Mouse (Mus musculus) small intestine, adult 2 months (tissue): Measurements from ENCODE around the gene Ktn1. TPM values are rescaled to one million over a fixed set of nuclear protein-coding genes. Genes with fewer than 3 reads are reported as not detected.

ENCODE experiments used
- H3K27ac ChIP-seq: fragments of 200-500 bp; 2 replicates; pipeline ENCODE4 v1.5.1; 2012; ENCODE audit warnings: low read depth, low read length, control low read depth, inconsistent platforms; ENCODE audit not compliant: insufficient read depth
- H3K27me3 ChIP-seq: fragments of 200-500 bp; 2 replicates; pipeline ENCODE4 v1.6.1; 2012; ENCODE audit warnings: mild to moderate bottlenecking, moderate library complexity, low read length, inconsistent platforms; ENCODE audit not compliant: control insufficient read depth, insufficient read depth
- H3K36me3 ChIP-seq: fragments of 200-500 bp; 2 replicates; pipeline ENCODE4 v1.6.1; 2012; ENCODE audit warnings: mild to moderate bottlenecking, low read length, control low read depth, inconsistent platforms; ENCODE audit not compliant: control insufficient read depth, insufficient read depth
- H3K4me1 ChIP-seq: fragments of 200-500 bp; 2 replicates; pipeline ENCODE4 v1.6.1; 2012; ENCODE audit warnings: low read length, inconsistent platforms, mixed read lengths; ENCODE audit not compliant: control insufficient read depth, insufficient read depth, insufficient read length
- H3K4me3 ChIP-seq: fragments of 200-500 bp; 2 replicates; pipeline ENCODE4 v1.5.1; 2012; ENCODE audit warnings: low read depth, mild to moderate bottlenecking, control low read depth, inconsistent platforms, low read length, moderate library complexity
- CTCF ChIP-seq: fragments of 200-500 bp; IDR thresholded peaks from 2 replicates; pipeline ENCODE4 v1.5.1; 2012; ENCODE audit warnings: low read depth, mild to moderate bottlenecking, control low read depth, inconsistent platforms, low read length, moderate library complexity, mixed read lengths; ENCODE audit not compliant: insufficient replicate concordance, insufficient read length; ENCODE audit errors: extremely low read depth
- POLR2A ChIP-seq: fragments of 200-500 bp; IDR thresholded peaks from 2 replicates; pipeline ENCODE4 v1.6.1; 2012; ENCODE audit warnings: low read depth, mild to moderate bottlenecking, control low read depth, inconsistent platforms, low read length, moderate library complexity
- WGBS: fragments of 180-500 bp; shearing (Covaris S2); methylation state at CpG from one replicate; pipeline ENCODE4 v1.1.7; 2018; 5-methylcytosine and 5-hydroxymethylcytosine counted together
- polyA plus RNA-seq: library from polyadenylated mRNA; depleted of rRNA; stranded (reverse); fragments of >200 nt; gene quantifications from 2 replicates; pipeline ENCODE4 v1.2.3, GENCODE M21; 2012

Gene Ktn1
- polyA plus RNA-seq, 1 experiment: 1.6 TPM

DNA sequence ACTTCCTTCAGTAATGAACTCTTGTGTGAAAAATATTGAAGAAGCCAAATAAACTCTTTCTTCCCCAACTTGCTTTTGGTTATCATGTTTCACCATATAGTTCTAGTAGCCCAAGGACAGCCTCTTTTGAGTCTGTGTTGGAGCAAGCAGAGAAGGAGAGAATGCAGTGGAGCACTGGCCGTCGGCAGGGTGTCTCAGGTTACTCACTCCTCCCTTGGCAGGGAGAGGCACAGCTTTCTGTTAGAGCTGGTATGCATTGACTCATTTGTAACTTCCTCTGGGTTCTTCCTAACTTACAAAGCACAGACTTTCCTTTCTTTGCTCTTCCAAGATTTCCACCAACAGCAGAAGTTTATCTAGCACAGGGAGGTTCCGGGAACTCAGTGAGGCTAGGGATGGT is 105.3 kb downstream of the Ktn1 start:
- no peak overlapping the region for H3K27ac ChIP-seq
- no peak for TF ChIP-seq CTCF
- TF ChIP-seq POLR2A: no peak

GRCm38 (mm10) chr14:47754253-47754897 is 106.1 kb downstream of the Ktn1 start:
- H3K27me3 ChIP-seq: no peaks in the 10 kb centered on the region
- TF ChIP-seq CTCF (no peak), POLR2A (no peak)
- H3K4me1 ChIP-seq: no peaks in the 10 kb centered on the region
- 61% methylated on average over 4 of the region's 4 CpGs for WGBS
- H3K36me3 ChIP-seq: no peaks in the 10 kb centered on the region
- no peak overlapping the region for H3K4me3 ChIP-seq
- no peak overlapping the region for H3K27ac ChIP-seq

More for the DNA sequence above, 105.3 kb downstream of the Ktn1 start:
- Histone ChIP-seq H3K4me3 (no peak overlapping the region), H3K4me1 (no peaks in the 10 kb centered on the region), H3K27me3 (no peaks in the 10 kb centered on the region), H3K36me3 (no peaks in the 10 kb centered on the region)
- WGBS: 60% methylated on average over 3 of the region's 3 CpGs

DNA sequence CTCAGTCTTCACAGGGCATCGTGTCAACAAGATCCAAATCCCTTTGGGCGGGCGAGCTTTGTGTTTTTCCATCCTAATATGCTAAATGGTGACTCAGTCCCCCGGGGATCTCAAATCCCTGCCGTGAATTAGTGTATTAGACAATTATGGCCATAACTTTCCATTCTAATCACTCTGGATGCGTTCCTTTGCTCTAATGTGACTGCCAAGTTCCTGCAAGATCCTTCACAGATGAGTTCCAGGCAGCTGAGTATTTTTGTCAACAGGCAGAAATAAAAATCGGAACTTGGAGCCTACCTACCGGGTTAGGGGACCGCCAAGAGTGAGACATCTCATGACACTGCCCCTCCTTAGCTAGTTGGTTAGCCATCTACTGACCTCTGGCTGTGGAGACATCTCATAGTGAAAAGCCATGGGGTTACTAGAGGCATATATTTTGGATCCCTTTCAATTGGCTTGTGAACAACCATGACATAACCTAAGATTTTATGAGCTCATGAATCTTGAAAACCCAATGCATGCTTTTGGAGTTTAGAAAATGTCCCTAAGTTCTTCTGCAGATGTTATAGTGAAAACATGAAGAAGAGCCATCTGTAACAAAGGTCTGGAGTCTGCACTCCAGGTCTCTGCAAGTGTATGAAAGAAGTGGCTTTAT is 108.3 kb downstream of the Ktn1 start:
- H3K4me1 ChIP-seq: no peaks in the 10 kb centered on the region
- no peaks in the 10 kb centered on the region for H3K27me3 ChIP-seq
- TF ChIP-seq CTCF: no peak
- TF ChIP-seq POLR2A: no peak
- H3K27ac ChIP-seq: no peak overlapping the region
- no peaks in the 10 kb centered on the region for H3K36me3 ChIP-seq
- 74% methylated on average over 9 of the region's 9 CpGs for WGBS
- no peak overlapping the region for H3K4me3 ChIP-seq

DNA sequence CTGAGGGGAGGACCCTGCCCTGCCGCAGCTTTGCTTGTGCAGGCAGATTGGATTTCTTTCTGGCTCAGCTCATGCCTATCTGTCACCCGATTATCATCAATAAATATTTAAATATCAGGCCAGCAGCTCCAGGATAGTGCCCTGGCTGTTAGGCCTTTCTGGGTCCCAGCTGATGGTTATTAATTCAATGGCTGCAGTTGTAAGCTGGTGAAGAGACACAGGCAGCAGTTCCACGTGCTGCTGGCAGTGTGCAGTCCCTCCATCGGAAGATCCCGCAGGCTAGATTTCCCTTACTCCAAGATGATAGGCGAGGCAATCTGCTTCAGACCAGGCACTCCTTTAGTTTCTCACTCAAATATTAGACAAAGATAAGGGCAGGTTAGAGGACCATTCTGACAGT is 116.9 kb downstream of the Ktn1 start:
- 37% methylated on average over 6 of the region's 6 CpGs for WGBS

GRCm38 (mm10) chr14:47765796-47766195 is 117.5 kb downstream of the Ktn1 start:
- Histone ChIP-seq H3K27ac (no peak overlapping the region), H3K36me3 (no peaks in the 10 kb centered on the region), H3K4me3 (no peak overlapping the region), H3K27me3 (no peaks in the 10 kb centered on the region), H3K4me1 (no peaks in the 10 kb centered on the region)
- TF ChIP-seq POLR2A (no peak), CTCF (no peak)
- 34% methylated on average over 3 of the region's 3 CpGs for WGBS

More for the DNA sequence above, 116.9 kb downstream of the Ktn1 start:
- TF ChIP-seq CTCF: no peak
- no peak for TF ChIP-seq POLR2A
- Histone ChIP-seq H3K27me3 (no peaks in the 10 kb centered on the region), H3K27ac (no peak overlapping the region), H3K4me3 (no peak overlapping the region), H3K4me1 (no peaks in the 10 kb centered on the region), H3K36me3 (no peaks in the 10 kb centered on the region)

DNA sequence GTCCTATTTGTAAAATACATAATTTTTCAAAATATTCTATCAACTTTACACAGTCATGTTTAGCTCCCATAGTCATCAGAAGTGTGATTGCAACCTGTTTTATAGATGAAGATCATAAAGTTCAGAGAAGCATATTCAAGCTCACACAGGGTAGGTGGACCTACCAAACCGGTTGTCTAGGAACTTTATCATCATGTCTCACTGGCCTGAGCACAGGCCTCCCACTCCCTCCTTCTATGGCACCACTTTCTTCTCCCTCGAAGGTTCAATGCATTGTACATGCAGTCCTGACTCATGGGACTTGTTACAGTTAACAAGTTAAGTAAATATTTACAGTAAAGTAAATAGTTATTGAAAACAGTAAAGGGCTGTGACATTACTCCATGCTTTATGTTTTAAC is 118.1 kb downstream of the Ktn1 start:
- TF ChIP-seq POLR2A: no peak
- TF ChIP-seq CTCF: no peak
- Histone ChIP-seq H3K4me1 (no peaks in the 10 kb centered on the region), H3K36me3 (no peaks in the 10 kb centered on the region), H3K4me3 (no peak overlapping the region), H3K27ac (no peak overlapping the region), H3K27me3 (no peaks in the 10 kb centered on the region)
- 20% methylated on average over 2 of the region's 2 CpGs for WGBS

GRCm38 (mm10) chr14:47771496-47771895 is 123.2 kb downstream of the Ktn1 start:
- Histone ChIP-seq H3K4me3 (no peak overlapping the region), H3K4me1 (no peaks in the 10 kb centered on the region), H3K36me3 (no peaks in the 10 kb centered on the region), H3K27ac (no peak overlapping the region), H3K27me3 (no peaks in the 10 kb centered on the region)
- no peak for TF ChIP-seq POLR2A
- 87% methylated on average over 4 of the region's 4 CpGs for WGBS
